Comparison of ENCODE assay signal across 21 mouse cellular contexts in genomic region chr6:22402548-22403164, GRCm38 (mm10). TPM values are rescaled to one million over a fixed set of nuclear protein-coding genes. Genes with fewer than 3 reads are reported as not detected.
DNase-seq lines count a peak whose midpoint lies in the region; ATAC-seq and TF ChIP-seq lines count a peak whose summit lies in the region.
"Had no signal": no experiment of that assay in that cellular context is flagged by ENCODE, and none has a peak within 500 bp of the region (broad histone marks: within the 10 kb centered on the region; RNA-seq: fewer than 3 reads in every experiment).

No protein-coding gene starts in this region.

- H3K4me2 ChIP-seq in hindbrain, embryonic 15.5 days, result no peak overlapping the region
- H3K4me2 ChIP-seq in hindbrain, embryonic 14.5 days (replicated peaks), result no peak overlapping the region
- H3K4me2 ChIP-seq in myocyte (ENCODE audit: low read depth), result peak overlapping the region; percentile 32
- H3K4me2 ChIP-seq: embryonic facial prominence, embryonic 12.5 days had no signal

- no peaks in the 10 kb centered on the region for H3K79me2 ChIP-seq in myocyte (ENCODE audit: control insufficient read depth, insufficient read depth)

- DNase-seq in hindbrain, embryonic 14.5 days (ENCODE audit: low spot score), result no peak
- DNase-seq in G1E (ENCODE audit: low spot score), result no peak
- DNase-seq in thymus, postnatal 25 days, result no peak
- DNase-seq in frontal cortex, adult 2 months (ENCODE audit: extremely low spot score in 1 of 2, low spot score in 1 of 2), result no peak
- DNase-seq: adrenal gland, postnatal 10 days; cerebellum, adult 18-20 months; gastrocnemius, postnatal 14 days; kidney, adult 8-10 months; kidney, postnatal 36 days; layer of hippocampus, adult 9-11 months; lung, postnatal 10 days; retina, postnatal 1 day; thymus, adult 18-20 months had no signal

- no peak overlapping the region for H3ac ChIP-seq in myocyte (ENCODE audit: control insufficient read depth, insufficient read length)

- no peaks in the 10 kb centered on the region for H3K9me3 ChIP-seq in hindbrain, embryonic 15.5 days
- H3K9me3 ChIP-seq in hindbrain, embryonic 14.5 days (ENCODE audit: control insufficient read depth, low read length), result no peaks in the 10 kb centered on the region
- no peaks in the 10 kb centered on the region for H3K9me3 ChIP-seq in G1E (replicated peaks)
- H3K9me3 ChIP-seq: embryonic facial prominence, embryonic 12.5 days; heart, embryonic 10.5 days; megakaryocyte, embryonic 14.5 days had no signal

- H3K9ac ChIP-seq in hindbrain, embryonic 15.5 days, result no peak overlapping the region
- H3K9ac ChIP-seq in hindbrain, embryonic 14.5 days, result no peak overlapping the region
- H3K9ac ChIP-seq: embryonic facial prominence, embryonic 12.5 days; liver, embryonic 14.5 days had no signal

- 74% methylated on average over 13 of the region's 13 CpGs for WGBS in hindbrain, embryonic 15.5 days
- WGBS in hindbrain, embryonic 14.5 days, result 71% methylated on average over 13 of the region's 13 CpGs

- no peak overlapping the region for H3K4me3 ChIP-seq in hindbrain, embryonic 15.5 days
- no peak overlapping the region for H3K4me3 ChIP-seq in hindbrain, embryonic 14.5 days (replicated peaks; ENCODE audit: low read length)
- no peak overlapping the region; the same call in 1 of the 2 replicates for H3K4me3 ChIP-seq in G1E (ENCODE audit: low read depth, low read length)
- no peak overlapping the region for H3K4me3 ChIP-seq in myocyte
- H3K4me3 ChIP-seq: embryonic facial prominence, embryonic 12.5 days; heart, embryonic 10.5 days had no signal

- no peaks in the 10 kb centered on the region for H3K27me3 ChIP-seq in hindbrain, embryonic 15.5 days
- no peaks in the 10 kb centered on the region for H3K27me3 ChIP-seq in hindbrain, embryonic 14.5 days (ENCODE audit: control insufficient read depth, insufficient read depth, low read length)
- no peaks in the 10 kb centered on the region for H3K27me3 ChIP-seq in G1E (ENCODE audit: insufficient read depth, low read length)
- no peaks in the 10 kb centered on the region for H3K27me3 ChIP-seq in myocyte (ENCODE audit: control insufficient read depth, insufficient read depth, insufficient read length)
- H3K27me3 ChIP-seq: embryonic facial prominence, embryonic 12.5 days; megakaryocyte, embryonic 14.5 days had no signal

- no peaks in the 10 kb centered on the region for H3K36me3 ChIP-seq in hindbrain, embryonic 15.5 days
- H3K36me3 ChIP-seq in hindbrain, embryonic 14.5 days (replicated peaks; ENCODE audit: control insufficient read depth, insufficient read depth), result no peaks in the 10 kb centered on the region
- H3K36me3 ChIP-seq in G1E (replicated peaks) (no peaks in the 10 kb centered on the region), myocyte (ENCODE audit: control insufficient read depth, insufficient read depth) (no peaks in the 10 kb centered on the region)
- H3K36me3 ChIP-seq: embryonic facial prominence, embryonic 12.5 days; heart, embryonic 10.5 days had no signal

- no peak overlapping the region for H3K27ac ChIP-seq in hindbrain, embryonic 15.5 days (replicated peaks)
- H3K27ac ChIP-seq in hindbrain, embryonic 14.5 days, result no peak overlapping the region
- H3K27ac ChIP-seq: embryonic facial prominence, embryonic 12.5 days; heart, embryonic 10.5 days; liver, embryonic 14.5 days had no signal

- TF ChIP-seq POLR2A in myocyte (IDR thresholded peaks at IDR 0.05; ENCODE audit: insufficient read length, low read depth), result no peak

- ATAC-seq in hindbrain, embryonic 15.5 days (ENCODE audit: low FRiP score, low read depth), result 0 out of 2 replicates have a peak, but pooled peaks have one; percentile 30
- no peak for ATAC-seq in hindbrain, embryonic 14.5 days (ENCODE audit: low FRiP score)
- peak; percentile 35; the same call in 1 of the 2 replicates for ATAC-seq in G1E (ENCODE audit: extremely low read depth, insufficient number of reproducible peaks, low FRiP score, poor library complexity, severe bottlenecking)
- 0 out of 2 replicates have a peak, but pooled peaks have one; percentile 34 for ATAC-seq in erythroid progenitor cell, adult 5-6 weeks (replicated peaks; ENCODE audit: low FRiP score, poor library complexity, severe bottlenecking)
- ATAC-seq: inflammation-experienced regulatory T-cells, adult 6 months had no signal

- H3K4me1 ChIP-seq in hindbrain, embryonic 15.5 days (replicated peaks), result no peaks in the 10 kb centered on the region
- 0 out of 2 replicates have a peak, but pooled peaks cover 13% of the 10 kb centered on the region for H3K4me1 ChIP-seq in hindbrain, embryonic 14.5 days (replicated peaks; ENCODE audit: control insufficient read depth, insufficient read depth, low read length)
- peaks cover 29% of the 10 kb centered on the region for H3K4me1 ChIP-seq in G1E (ENCODE audit: insufficient read depth, low read depth, low read length)
- H3K4me1 ChIP-seq: embryonic facial prominence, embryonic 12.5 days; heart, embryonic 10.5 days had no signal

- TF ChIP-seq CTCF in G1E (IDR thresholded peaks at IDR 0.05; ENCODE audit: low read depth, low read length), result no peak

TF ChIP-seq in myocyte, 11 proteins besides CTCF, POLR2A, EP300 and RAD21:
- TF ChIP-seq E2F4 (IDR thresholded peaks at IDR 0.05; ENCODE audit: insufficient read depth) (no peak), SRF (IDR thresholded peaks at IDR 0.05; ENCODE audit: control insufficient read depth, insufficient read length, low read depth) (no peak), MAX (IDR thresholded peaks at IDR 0.05; ENCODE audit: low read depth) (no peak), POLR2AphosphoS2 (IDR thresholded peaks at IDR 0.05; ENCODE audit: insufficient read length, low read depth) (no peak), CEBPB (IDR thresholded peaks at IDR 0.05; ENCODE audit: insufficient read depth, poor library complexity, severe bottlenecking) (no peak), REST (IDR thresholded peaks at IDR 0.05; ENCODE audit: insufficient read depth, insufficient read length) (no peak)

RNA-seq across cellular contexts. Expression of gene Fam3c, which starts 46.6 kb away (rescaled TPM):
- polyA plus RNA-seq in hindbrain, embryonic 15.5 days (2015; fragmentation: Nextera tagmentation; extraction: Ambion mirVana), result 83.3 and 89.4 TPM in 2 replicates
- 81.1 and 101 TPM in 2 replicates for polyA plus RNA-seq in hindbrain, embryonic 14.5 days (2014; fragmentation: Nextera tagmentation; extraction: Ambion mirVana)
- total RNA-seq in G1E (2014; fragmentation: Nextera tagmentation) (8.5 and 10.6 TPM in 2 replicates), G1E (2017) (11.3 and 20.6 TPM in 2 replicates)
- polyA plus RNA-seq in G1E (2012) (3.3 and 3.6 TPM in 2 replicates), myocyte (2012; fragmentation: generic; extraction: Trizol) (19.4 TPM)
- 2.2 and 10.1 TPM in 2 replicates for total RNA-seq in erythroid progenitor cell, adult 5-6 weeks (2015; ENCODE audit: low replicate concordance)
- total RNA-seq in erythroid progenitor cell, adult 5-6 weeks (2017; ENCODE audit: low replicate concordance), result 9.2 and 13.1 TPM in 2 replicates
- 46.1 and 51.6 TPM in 2 replicates for polyA plus RNA-seq in frontal cortex, adult 2 months (2012; rRNA removed)
